Mouse (Mus musculus) cerebellum, adult 11 months (tissue): ENCODE results near the gene Slbp.
A peak's percentile ranks its signal among the peaks of the same experiment; 100 is the strongest.

Experiments used
- DNase-seq: peaks from one replicate; pipeline ENCODE4 v3.0.0; 2022

Slbp gene

GRCm38 (mm10) chr5:33628820-33629300 is 23.5 kb downstream of the Slbp start:
- DNase-seq = no peak

GRCm38 (mm10) chr5:33627968-33628367 is 24.4 kb downstream of the Slbp start:
- DNase-seq = no peak

- no peak for DNase-seq
Observed at GRCm38 (mm10) chr5:33623766-33624165, 28.6 kb downstream of the Slbp start.

- DNase-seq = no peak
Observed at GRCm38 (mm10) chr5:33622671-33623070, 29.7 kb downstream of the Slbp start.

- DNase-seq = no peak
Observed at GRCm38 (mm10) chr5:33614391-33614790, 38.0 kb downstream of the Slbp start.

- DNase-seq = no peak
Observed at GRCm38 (mm10) chr5:33611795-33612194, 40.6 kb downstream of the Slbp start.

- no peak for DNase-seq
Observed at GRCm38 (mm10) chr5:33609226-33609625, 43.1 kb downstream of the Slbp start.

- DNase-seq = no peak
Observed at GRCm38 (mm10) chr5:33607434-33607833, 44.9 kb downstream of the Slbp start.

- DNase-seq = no peak
Observed at GRCm38 (mm10) chr5:33606631-33607030, 45.7 kb downstream of the Slbp start.

GRCm38 (mm10) chr5:33605314-33605713 is 47.1 kb downstream of the Slbp start:
- DNase-seq = no peak

- DNase-seq = no peak
Observed at GRCm38 (mm10) chr5:33593620-33594019, 58.8 kb downstream of the Slbp start.

- peak; percentile 62 for DNase-seq
Observed at GRCm38 (mm10) chr5:33589221-33589888, 63.0 kb downstream of the Slbp start.

- DNase-seq = no peak
Observed at GRCm38 (mm10) chr5:33588066-33588465, 64.3 kb downstream of the Slbp start.

GRCm38 (mm10) chr5:33587498-33588058 is 64.8 kb downstream of the Slbp start:
- no peak for DNase-seq
